8 mouse cellular contexts compared by ENCODE assay signal in the genomic region with DNA sequence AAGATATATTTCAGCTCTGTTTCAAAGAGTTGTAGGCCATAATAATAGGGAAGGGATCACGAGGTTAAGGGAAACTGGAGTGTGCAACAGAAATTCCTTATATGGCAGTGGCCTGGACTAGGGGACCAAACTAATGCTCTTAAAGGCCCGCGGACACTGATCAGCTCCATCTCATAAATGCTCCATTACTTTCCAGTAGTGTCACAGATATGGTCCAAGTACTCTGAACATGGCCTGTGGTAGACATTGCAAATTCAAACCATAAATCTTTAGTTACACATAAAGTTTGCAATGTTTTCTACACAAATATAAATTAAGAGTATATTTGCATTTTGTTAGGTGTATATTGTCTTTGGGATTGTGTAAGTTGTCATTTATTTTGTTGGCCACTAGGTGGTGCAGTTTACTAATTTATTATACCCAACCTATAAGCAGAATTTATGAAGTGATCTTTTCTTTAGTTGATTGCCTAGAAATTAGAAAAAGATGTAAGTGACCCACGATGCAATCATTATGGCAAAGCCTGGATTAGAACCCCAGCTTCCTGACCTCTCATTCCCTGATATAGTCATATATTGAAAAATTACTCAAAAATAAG.
DNase-seq lines count a peak whose midpoint lies in the region; ATAC-seq lines count a peak whose summit lies in the region.

No protein-coding gene starts in this region.

- H3K9me3 ChIP-seq in heart, embryonic 12.5 days (replicated peaks) = no peaks in the 10 kb centered on the region

- H3K27me3 ChIP-seq in heart, embryonic 12.5 days (replicated peaks) = no peaks in the 10 kb centered on the region

- intact Hi-C loops in heart, postnatal 10 days (cut with DNase I) = no loop called here

- 60% methylated on average over 4 of the region's 4 CpGs for WGBS in heart, embryonic 12.5 days

- no peak for ATAC-seq in heart, embryonic 12.5 days (ENCODE audit: insufficient number of reproducible peaks, low FRiP score)

- peak; percentile 8 to 22 for DNase-seq in heart, postnatal 10 days
- DNase-seq in B cell, adult 2 months = peak; percentile 10 to 21
- peak; percentile 49 for DNase-seq in c-Kit-negative CD71-positive TER-119-positive erythroid progenitor cells, embryonic 14.5 days (ENCODE audit: low read depth, low spot score)
- peak; percentile 67 for DNase-seq in induced T-regulatory cell, adult 2 months (ENCODE audit: low read depth)
- no peak for DNase-seq in spleen, adult 12 weeks (ENCODE audit: low spot score)
- DNase-seq in spleen, adult 18-20 months = no peak
- no peak for DNase-seq in ovary, postnatal 14 days (ENCODE audit: low spot score)

- H3K4me2 ChIP-seq in heart, embryonic 12.5 days = no peak overlapping the region

- peaks cover 8% of the 10 kb centered on the region for H3K36me3 ChIP-seq in heart, embryonic 12.5 days

- no peak overlapping the region for H3K4me3 ChIP-seq in heart, embryonic 12.5 days

- no peak overlapping the region for H3K27ac ChIP-seq in heart, embryonic 12.5 days (ENCODE audit: poor library complexity, severe bottlenecking)

- H3K4me1 ChIP-seq in heart, embryonic 12.5 days (replicated peaks) = peaks cover 3% of the 10 kb centered on the region; the same call in 1 of the 2 replicates

- H3K9ac ChIP-seq in heart, embryonic 12.5 days = no peak overlapping the region

Comparison
In these comparisons a context has a peak if more than half of its experiments do, and no peak if none do; other contexts are left out.
1. DNase-seq: peak in heart, postnatal 10 days (2 of 2), B cell, adult 2 months (2 of 2), c-Kit-negative CD71-positive TER-119-positive erythroid progenitor cells, embryonic 14.5 days (single experiment) and induced T-regulatory cell, adult 2 months (single experiment); none in spleen, adult 12 weeks (single experiment), spleen, adult 18-20 months (0 of 2) and ovary, postnatal 14 days (single experiment).